Mouse (Mus musculus) cerebellum, adult 2 months (tissue): ENCODE results near the gene Kcna6.

ENCODE experiments used
- CTCF ChIP-seq: fragments of 200-500 bp; IDR thresholded peaks from 2 replicates; pipeline ENCODE4 v1.5.1; 2011; ENCODE audit warnings: low read depth, mild to moderate bottlenecking, control low read depth, low read length, moderate library complexity, borderline replicate concordance; ENCODE audit not compliant: insufficient read depth
- POLR2A ChIP-seq: fragments of 200-500 bp; IDR thresholded peaks from 2 replicates; pipeline ENCODE4 v1.6.1; 2011; ENCODE audit warnings: low read length, control low read depth, borderline replicate concordance; ENCODE audit not compliant: insufficient read depth

GRCm38 (mm10) chr6:126742610-126743009 lies 2.1 kb upstream of the Kcna6 start:
- TF ChIP-seq CTCF (no peak), POLR2A (no peak)
